Mouse (Mus musculus) WW6 (cell line): Measurements from ENCODE around the gene Gbf1.
A peak's percentile ranks its signal among the peaks of the same experiment; 100 is the strongest.
"Not testable (repeated sequence)": the region's sequence is repeated elsewhere in the genome, so short reads cannot be mapped to it uniquely, and the experiment has no call there.

ENCODE experiments used
- DNase-seq: peaks from one replicate; pipeline ENCODE4 v3.0.0-alpha.2; 2013; ENCODE audit warnings: low read depth, low spot score

Gbf1 gene

DNA sequence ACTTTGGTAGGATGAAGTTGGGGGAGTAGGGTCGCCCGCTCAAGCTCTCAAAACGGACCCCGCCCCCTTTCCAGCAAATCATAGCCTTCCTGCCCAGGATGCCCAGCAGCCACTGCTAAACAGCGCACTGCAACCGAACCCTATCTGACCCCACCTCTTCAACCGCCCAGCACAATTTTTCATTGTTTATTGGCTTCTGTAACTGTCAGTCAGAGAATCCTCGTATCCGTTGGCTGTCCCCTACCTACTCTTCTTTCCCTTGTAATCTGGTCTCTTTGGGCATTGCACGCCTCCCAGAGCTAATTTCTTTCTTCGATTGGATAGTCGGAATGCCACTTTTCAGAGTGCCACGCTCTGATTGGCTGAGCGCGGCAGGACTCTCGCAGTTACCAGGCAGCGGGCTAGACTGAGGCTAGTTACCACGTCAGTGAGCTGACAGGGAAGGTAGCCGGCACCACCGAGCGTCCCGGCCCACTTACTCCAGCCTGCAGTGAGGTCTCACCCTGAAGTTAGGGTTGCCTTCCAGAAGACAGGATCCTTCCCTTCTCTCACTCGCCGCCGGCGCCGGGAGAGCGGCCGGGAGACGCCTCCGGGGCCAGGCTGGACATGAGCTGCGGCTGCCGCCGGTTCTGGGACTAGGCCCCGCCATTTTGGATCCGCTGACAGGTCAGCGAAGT, at the start of gene Gbf1:
Gene Gbf1, plus strand, starts transcription at position 383 of the 677 bp plus-strand sequence.
- peak; percentile 90 for DNase-seq

DNA sequence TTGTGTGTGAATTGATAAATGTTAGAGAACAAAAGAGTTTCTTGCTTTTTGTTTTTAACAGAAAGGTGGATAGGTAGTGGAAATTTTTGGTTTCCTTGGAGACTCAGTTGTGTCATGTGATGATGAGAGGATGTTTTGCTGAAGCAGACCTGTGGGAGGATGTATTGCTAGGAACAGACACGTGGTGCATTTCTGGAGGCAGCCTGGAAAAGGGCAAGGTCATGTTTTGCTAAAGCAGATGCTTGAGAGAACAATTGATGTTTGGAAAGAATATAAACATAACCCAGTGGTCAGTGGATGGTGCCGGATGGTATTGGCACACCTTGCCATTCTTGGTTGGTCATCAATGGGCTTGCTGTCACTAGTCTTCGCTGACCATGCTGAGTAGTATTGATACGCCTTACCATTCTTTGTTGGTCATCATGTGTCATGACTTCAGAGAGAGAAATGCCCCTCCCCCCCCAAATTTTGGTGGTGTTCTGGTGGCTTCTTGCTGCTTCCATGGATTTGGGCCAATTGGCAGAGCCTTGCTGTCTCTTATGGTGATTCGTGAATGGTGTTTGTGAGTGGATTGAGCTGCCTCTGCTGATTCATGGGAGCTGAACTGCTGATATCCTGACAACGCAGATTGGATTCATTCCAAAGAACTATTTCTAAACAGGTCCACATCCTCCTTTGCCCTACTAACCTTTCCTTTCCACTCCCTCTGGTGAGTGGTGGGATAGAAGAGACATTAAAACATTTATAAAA, 48.7 kb upstream of the Gbf1 start:
- no peak for DNase-seq

DNA sequence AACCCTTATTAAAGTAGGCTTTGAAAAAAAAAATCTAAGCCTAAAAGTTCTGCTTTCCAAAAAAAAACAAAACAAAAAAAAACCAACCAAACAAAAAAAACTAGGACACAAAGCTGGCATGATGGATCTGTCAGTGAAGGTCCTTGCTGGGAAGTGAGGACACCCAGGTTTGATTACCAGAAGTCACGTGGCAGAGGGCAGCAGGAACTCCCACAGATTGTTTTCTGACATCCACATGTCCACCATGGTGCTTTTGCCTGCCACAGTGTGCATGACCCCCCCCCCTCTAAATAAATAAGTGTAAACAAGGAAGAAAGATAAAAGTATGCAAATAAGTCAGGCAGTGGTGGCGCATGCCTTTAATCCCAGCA, 48.1 kb upstream of the Gbf1 start:
- DNase-seq, result no peak

DNA sequence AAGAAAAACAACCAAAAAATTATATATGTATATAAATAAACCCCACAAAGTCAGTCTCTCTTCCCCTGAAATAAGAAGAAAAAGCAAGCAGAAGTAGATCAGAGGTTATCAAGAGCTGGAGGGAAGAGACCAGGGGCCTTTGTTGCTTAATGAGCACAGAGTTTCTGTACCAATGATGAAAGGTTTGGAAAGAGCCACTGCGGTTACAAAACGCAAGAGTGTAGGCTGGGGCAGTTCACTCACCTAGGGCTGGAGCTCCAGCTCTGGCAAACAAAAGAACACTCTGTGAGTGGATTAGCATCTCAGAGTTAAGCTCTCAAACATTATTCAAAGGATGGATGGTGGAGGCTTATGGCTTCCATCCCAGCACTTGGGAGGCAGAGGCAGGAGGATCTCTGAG, 42.1 kb upstream of the Gbf1 start:
- no peak for DNase-seq

DNA sequence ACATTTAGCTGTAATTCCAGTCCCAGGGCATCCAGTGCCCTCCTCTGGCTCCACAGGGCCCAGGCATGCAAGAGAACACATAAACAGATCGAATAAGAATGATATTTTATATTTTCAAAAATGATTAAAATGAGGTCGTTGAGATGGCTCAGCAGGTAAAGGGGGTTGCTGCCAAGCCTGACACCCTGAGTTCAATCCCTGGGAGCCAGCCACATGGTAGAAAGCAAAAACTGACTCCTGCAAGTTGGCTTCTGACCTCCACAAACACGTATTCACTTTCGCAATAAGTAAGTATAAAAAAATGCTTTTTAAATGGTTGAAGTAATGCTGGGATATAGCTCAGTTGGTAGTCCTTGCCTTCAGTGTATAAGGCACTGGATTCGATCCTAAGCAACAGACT, 41.5 kb upstream of the Gbf1 start:
- DNase-seq, result no peak

DNA sequence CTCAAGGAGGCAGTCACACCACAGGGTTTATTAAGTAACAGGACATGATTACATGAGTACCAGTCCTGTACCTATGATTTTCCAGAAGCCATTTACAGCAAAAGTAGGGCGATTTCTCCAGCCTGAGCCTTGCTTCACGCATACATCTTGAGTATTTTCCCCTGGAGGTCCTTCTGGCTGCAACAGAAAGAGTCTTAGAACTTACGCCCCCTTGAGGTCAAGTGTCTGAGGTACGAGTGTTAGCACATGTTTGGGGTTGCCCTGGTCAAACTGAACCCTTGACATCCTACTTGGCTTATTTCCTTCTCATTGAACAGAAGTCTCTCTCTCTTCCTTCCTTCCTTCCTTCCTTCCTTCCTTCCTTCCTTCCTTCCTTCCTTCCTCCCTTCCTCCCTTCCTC, 37.7 kb upstream of the Gbf1 start:
- no peak for DNase-seq

DNA sequence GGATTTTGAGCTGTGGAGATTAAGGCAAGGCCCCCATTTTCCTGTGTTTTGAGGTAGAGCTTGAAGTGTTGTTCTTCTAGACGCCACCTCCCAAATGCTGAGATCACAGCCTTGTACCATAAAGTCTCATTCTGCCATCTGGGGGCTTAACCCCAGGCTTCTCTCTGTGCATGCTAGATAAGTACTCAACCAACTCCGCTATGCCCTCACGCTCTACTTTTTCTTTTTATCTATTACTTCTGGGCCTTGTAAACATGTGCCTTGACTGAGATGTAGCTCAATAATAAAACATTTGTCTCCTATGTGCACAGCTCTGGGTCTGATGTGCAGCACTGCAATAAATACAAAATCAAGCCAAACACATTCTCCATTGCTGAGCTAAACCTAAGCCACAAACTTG, 32.9 kb upstream of the Gbf1 start:
- no peak for DNase-seq

DNA sequence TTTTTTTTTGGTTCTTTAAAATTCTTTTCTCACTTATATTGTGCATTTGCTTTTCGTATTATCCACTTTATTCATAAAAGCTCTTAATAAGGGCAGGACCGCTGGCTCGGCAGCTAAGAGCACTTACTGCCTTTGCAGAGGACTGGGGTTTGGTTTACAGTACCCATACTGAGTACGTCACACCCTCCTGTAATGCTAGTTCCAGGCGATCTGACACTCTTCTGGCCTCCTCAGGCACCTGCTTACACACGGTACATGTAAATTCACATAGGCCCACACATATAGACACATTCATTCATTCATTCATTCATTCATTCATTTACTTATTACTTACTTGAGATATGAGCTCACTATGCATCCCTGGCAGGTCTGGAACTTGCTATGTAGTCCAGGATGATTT, 31.4 kb upstream of the Gbf1 start:
- no peak for DNase-seq

DNA sequence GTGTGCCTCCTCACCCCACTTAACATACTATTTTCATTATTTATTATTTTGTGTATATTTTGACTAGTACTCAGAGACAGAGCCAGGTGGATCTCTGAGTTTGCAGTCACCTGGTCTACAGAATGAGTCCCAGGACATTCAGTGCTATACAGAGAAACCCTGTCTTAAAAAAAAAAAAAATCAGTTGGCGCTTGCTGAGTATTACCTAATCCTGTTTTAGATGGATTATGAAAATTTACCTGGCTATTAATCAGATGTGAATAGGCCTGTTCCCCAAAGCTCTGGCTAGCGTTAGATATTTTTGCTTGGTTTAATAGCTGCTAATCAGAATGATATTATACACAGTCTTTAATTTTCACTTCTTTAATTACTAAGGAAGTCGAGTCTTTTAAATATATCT, 28.4 kb upstream of the Gbf1 start:
- DNase-seq, result no peak

DNA sequence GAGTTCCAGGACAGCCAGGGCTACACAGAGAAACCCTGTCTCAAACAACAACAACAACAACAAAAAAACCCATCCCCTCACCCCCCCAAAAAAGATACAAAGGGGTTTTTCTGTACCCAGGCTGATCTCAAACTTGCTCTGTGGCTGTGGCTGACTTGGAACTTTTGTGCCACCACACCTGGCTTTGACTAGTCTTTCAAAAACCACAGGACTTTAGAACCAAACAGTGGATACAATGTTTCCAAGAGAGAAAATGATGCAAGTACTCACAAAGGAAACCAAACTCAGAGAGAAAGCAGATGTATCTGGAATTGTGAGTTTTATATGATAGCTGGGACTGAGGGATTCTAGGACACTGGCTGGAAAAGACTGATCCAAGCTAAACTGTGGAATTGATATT, 27.7 kb upstream of the Gbf1 start:
- DNase-seq, result no peak

DNA sequence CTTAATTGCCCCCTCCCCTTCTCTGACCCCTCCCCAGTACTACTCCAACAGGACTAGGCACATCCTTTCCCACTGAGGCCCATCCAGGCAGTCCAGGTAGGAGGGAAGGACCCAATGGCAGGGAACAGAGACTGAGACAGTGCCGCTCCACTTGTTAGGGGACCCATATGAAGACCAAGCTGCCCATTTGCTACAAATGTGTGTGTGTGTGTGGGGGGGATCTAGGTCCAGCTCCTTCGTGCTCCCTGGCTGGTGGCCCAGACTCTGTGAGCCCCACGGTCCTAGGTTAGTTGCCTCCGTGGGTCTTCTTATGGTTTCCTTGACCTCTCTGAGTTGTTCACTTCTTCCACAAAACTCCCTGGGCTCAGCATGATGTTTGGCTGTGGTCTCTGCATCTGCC, 26.0 kb upstream of the Gbf1 start:
- DNase-seq, result no peak

DNA sequence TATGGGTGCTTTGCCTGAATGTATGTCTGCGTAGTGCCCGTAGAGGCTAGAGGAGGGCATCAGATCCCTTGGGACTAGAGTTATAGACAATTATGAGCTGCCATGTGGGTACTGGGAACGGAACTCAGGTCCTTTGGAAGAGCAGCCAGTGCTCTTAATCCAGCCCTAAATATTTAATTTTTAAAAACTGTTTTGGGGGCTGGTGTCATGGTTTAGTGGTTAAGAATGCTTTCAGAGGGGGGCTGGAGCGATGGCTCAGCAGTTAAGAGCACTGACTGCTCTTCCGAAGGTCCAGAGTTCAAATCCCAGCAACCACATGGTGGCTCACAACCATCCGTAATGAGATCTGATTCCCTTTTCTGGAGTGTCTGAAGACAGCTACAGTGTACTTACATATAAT, 22.6 kb upstream of the Gbf1 start:
- DNase-seq, result not testable (repeated sequence)

DNA sequence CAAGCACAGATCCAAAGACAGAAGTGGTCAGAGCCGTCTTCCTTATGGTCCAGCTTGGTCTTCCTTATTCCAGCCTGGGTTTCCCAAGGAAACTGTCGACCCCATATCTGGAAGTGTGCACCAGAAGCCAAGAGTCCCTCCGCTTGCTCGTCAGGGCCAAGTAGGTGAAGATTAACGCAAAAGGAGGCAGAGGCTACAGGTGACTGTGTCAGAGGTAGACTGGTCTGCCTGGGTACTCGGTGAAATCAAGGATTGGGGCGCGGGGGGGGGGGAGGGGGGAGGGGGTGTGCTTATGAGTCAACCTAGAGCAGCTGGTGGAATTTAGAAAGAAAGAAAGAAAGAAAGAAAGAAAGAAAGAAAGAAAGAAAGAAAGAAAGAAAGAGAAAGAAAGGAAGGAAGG, 21.0 kb upstream of the Gbf1 start:
- no peak for DNase-seq

DNA sequence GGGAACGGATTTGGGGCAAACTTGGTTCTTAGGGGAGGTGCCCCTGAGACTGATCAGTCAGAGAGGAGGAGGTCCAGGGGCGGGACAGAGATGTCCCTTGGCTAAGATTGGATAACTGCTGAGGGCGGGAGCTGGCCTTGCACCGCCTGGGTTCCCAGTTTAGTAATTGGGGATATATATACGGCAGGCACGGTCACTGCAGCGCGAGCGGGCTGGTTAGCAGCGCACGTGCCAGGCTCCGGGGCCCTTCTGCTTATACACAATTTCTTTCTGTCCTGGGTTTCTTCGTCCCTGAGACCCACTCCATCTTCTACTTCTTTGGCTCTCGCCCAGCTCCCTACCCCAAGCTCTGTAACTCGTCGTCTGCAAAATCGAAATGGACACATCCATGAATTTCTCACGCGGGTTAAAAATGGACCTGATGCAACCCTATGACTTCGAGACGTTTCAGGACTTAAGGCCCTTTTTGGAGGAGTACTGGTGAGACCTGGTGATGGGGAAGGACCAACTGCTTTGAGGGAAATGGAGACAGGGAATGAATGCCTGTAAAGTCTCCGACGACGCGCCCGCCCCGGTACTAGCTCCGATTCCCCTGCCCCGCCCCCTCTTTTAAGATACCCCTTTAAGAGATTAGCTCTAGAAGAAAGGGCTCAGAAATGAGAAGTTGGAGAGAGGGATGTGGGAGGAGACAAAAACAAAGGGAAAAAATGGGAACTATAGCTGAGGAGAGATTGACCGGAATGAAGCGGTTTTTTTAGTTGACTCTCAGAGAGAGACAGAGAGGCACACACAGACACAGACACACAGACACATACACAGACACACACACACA, 20.4 kb upstream of the Gbf1 start, which contains the start of gene Elovl3:
Gene Elovl3, plus strand, starts transcription at position 204 of the 832 bp plus-strand sequence.
- no peak for DNase-seq

DNA sequence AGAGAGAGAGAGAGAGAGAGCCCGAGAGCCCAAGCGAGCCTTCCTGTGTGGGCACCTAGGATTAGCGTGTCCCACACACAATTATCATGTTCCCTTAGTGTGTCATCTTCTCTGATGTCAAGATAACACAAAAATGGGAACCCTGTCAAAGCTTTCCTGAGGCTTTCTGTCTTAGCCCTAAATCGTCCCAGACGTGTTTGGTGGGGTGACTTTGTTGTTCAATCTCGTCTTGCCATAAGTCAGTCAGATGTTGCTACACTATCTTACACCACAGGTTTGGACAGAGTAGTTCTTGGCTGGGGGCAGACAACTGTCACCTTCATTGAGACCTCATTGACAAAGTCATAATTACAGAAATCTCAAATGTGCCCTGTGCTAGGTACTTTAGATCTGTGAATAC, 19.7 kb upstream of the Gbf1 start:
- no peak for DNase-seq

DNA sequence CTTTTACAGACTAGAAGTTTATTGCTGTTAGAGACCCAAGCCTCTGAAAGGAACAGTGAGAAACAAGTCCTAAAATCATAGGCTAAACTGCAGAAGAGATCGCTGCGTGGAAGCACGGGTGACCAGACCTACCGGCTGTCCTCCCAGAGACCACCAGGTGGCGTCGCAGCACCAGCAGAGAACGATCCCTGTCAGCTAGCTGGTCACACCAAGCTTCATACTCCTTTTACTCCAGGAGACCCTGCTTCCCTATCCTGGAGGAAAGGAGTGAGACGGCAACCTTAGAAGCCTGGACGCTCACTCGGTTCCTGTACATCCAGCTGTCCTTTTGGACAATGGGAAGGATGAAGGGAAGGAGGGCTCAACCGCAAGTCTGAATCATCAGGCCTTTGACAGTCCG, 17.0 kb upstream of the Gbf1 start:
- DNase-seq, result no peak

DNA sequence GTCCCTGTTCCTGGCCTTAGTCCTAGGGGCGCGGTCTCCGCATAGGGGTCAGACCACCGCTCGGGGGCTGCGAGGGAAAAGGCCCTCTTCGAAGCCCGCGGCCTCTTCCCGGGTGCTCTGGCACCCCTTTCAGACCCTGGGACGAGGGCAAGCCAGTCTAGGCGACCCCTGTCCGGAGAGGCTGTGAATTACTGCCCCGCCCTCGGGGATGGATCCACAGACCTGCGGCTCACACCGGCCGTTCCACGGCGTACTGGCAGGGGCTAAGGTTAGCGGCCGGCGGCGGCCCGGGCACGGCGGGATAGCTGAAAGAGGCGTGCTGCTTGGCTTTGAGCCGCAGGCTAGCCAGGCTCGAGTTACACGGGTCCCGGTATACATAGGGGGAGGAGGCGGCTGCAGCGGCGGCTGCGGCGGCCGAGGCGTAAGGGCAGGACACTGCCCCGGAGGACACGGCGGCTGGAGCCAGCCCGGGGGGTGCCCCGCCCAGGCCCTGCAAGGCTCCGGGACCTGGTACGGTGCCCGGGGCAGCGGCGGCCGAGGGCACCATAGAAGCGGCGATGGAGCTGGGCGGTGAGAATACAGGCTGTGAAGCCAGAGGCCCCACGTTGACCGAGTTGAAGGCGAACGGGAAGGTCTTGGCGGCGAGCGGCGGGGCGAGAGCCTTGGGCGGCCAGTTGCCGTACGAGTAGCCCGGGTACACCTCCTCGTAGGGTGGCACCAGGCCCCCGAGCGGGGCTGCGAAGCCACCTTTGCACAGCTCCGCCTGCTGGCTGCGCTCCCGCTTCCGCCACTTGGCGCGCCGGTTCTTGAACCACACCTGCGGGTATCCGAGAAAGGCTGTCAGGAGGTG, 16.3 kb upstream of the Gbf1 start:
- DNase-seq, result no peak

DNA sequence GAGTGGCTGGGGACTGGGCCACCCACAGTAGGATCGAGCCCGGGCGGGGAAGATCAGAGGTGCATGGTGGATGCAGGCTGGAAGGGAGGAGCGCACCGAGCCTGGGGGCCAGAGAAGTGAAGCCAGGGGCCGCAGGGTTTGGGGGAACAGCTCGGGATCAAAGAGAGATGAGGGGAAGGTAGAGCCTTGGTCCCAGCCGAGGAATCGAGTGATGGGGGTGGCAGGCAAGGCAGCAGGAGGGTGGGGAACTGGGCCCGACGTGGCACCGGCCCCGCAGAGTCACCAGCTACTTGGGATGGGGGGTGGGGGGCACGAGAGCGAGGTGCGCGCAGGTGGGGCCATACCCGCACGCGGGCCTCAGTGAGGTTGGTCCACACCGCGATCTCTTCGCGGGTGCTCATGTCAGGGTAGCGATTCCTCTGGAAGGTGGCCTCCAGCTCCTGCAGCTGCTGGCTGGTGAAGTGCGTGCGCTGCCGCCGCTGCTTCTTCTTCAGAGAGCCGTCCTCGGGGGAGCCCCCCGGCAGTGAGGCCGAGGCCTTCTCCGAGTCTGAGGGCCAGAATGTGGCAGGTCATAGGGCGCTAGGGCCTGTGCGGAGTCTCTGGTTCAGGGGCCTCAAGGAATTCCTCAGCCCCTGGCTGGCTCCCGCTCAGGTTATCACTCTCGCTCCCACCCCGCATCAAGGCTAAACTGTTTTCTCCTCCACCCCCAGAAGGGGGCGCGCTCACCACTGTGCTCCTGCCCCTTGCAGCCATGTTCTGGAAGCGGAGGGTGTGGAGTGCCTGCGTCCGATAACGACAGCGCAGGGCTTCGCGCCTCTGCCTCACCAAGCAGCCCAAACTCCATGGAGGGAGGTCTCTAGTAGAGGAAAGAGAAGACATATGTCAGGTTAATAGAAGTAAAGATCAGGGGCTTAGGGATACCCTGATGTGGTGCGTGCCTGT, 15.4 kb upstream of the Gbf1 start:
- DNase-seq, result no peak

DNA sequence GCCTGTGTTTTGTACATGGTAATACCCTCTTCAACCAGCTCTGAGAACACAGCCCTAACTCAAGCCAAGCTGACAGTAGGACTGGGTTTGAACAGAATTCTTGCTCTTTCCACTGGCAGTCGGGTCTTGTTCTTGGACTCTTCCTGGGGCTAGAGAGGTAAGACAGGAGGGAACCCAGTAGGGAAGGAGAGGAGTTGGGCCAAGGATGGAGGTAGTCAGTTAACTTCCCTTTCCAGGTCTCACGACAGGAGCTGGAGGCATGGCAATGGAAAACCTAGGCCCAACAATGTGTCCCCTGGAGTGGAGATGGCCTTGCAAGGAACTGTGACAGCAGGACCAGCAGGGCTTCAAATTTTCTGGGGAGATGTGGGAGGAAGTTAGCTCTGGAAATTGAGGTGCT, 12.0 kb upstream of the Gbf1 start:
- DNase-seq, result no peak

DNA sequence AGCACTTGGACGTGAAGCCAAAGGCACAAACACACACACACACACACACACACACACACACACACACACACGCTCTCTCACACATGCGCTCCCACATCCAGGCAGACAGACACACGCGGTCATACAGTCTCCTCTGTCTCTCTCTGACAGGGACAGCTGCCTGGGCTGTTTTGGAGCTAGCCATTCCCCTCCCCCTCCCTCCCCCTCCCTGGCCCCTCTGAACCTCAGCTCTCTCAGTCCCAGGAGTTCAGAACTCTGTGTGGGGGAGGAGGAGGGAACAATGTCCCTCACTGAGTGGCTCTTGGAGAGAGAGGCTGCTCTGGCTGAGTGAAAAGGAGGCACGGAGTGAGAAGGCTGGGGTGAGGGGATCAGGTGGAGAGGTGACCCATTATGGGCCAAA, 11.2 kb upstream of the Gbf1 start:
- no peak for DNase-seq
